Mouse (Mus musculus) liver, adult 2 months (tissue): ENCODE measurements around the gene Dtd1.

Source experiments
- CTCF ChIP-seq: fragments of 200-500 bp; IDR thresholded peaks from 2 replicates; pipeline ENCODE4 v1.5.1; 2011; ENCODE audit warnings: low read depth, low read length, control low read depth
- POLR2A ChIP-seq: fragments of 200-500 bp; IDR thresholded peaks from 2 replicates; pipeline ENCODE4 v1.6.1; 2011; ENCODE audit warnings: low read length, control low read depth; ENCODE audit not compliant: insufficient read depth; ENCODE audit errors: extremely low read depth

DNA sequence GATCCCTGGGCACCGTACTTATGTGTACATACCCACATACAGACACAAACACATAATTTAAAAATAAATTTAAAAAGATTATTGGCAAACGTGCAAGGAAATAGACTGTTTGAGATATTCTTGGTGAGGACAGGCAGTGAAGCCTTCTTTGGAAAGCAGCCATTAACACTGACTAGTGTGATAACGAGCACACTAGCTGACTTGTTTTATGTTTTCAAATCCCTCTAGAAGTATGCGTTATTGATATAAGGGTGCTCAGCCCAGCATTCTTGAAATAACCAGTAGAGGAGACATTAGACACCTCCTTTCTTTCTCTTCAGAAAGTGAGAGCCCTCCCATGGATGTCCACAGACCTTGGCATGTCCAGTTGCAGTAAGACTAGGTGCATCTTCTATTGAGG, 68.8 kb downstream of the Dtd1 start:
- TF ChIP-seq CTCF, result no peak
- TF ChIP-seq POLR2A, result no peak
